Mouse (Mus musculus) lung, embryonic 14.5 days (tissue): ENCODE measurements around the gene Crybb1. TPM values are rescaled to one million over a fixed set of nuclear protein-coding genes. Genes with fewer than 3 reads are reported as not detected.

Experiments
- ATAC-seq: fragments of 200-750 bp; cut with Nextera tagmentation; 2 replicates; pipeline ENCODE4 v1.8.0; 2017; ENCODE audit warnings: mild to moderate bottlenecking, moderate TSS enrichment, moderate library complexity; ENCODE audit not compliant: insufficient read depth
- DNase-seq: peaks from one replicate; pipeline ENCODE4 v3.0.0-alpha.2; 2015
- H3K27ac ChIP-seq: fragments of 300-500 bp; sonication (generic); 2 replicates; pipeline ENCODE4 v1.5.1; 2014; ENCODE audit warnings: low read depth, mild to moderate bottlenecking, moderate library complexity
- H3K27me3 ChIP-seq: fragments of 300-500 bp; sonication (generic); 2 replicates; pipeline ENCODE4 v1.6.1; 2014; ENCODE audit warnings: low read length, control low read depth; ENCODE audit not compliant: insufficient read depth
- H3K36me3 ChIP-seq: fragments of 300-500 bp; sonication (generic); 2 replicates; pipeline ENCODE4 v1.6.1; 2014; ENCODE audit warnings: control low read depth; ENCODE audit not compliant: insufficient read depth
- H3K4me1 ChIP-seq: fragments of 300-500 bp; sonication (generic); 2 replicates; pipeline ENCODE4 v1.6.1; 2014; ENCODE audit warnings: antibody characterized with exemption, control low read depth; ENCODE audit not compliant: insufficient read depth
- H3K4me2 ChIP-seq: fragments of 300-500 bp; sonication (generic); 2 replicates; pipeline ENCODE4 v1.6.1; 2014; ENCODE audit warnings: mild to moderate bottlenecking
- H3K4me3 ChIP-seq: fragments of 300-500 bp; sonication (generic); 2 replicates; pipeline ENCODE4 v1.5.1; 2014; ENCODE audit warnings: low read depth, low read length
- H3K9ac ChIP-seq: fragments of 300-500 bp; sonication (generic); 2 replicates; pipeline ENCODE4 v1.6.1; 2014
- H3K9me3 ChIP-seq: fragments of 300-500 bp; sonication (generic); 2 replicates; pipeline ENCODE4 v1.6.1; 2016; ENCODE audit warnings: low read depth, low read length, control low read depth
- CTCF ChIP-seq: IDR thresholded peaks from 2 replicates; pipeline ENCODE4 v1.5.1; 2016; ENCODE audit warnings: antibody characterized with exemption, low read depth
- WGBS: fragments of 180-500 bp; shearing (Covaris S2); extraction: QIAGEN DNeasy Blood & Tissue Kit; methylation state at CpG from one replicate; pipeline ENCODE4 v1.1.7; 2014; 5-methylcytosine and 5-hydroxymethylcytosine counted together
- polyA plus RNA-seq: library from polyadenylated mRNA; unstranded; fragments of >200 nt; fragmentation: Nextera tagmentation; extraction: Ambion mirVana; gene quantifications from 2 replicates; pipeline ENCODE4 v1.2.1, GENCODE M21; 2014

Gene Crybb1
- polyA plus RNA-seq, 1 experiment from 2014 or later, result 2.0 TPM

- H3K27ac ChIP-seq, result no peak overlapping the region
- H3K4me1 ChIP-seq, result no peaks in the 10 kb centered on the region; the same call in 1 of the 2 replicates
- no peak for ATAC-seq
- WGBS, result 53% methylated on average over 8 of the region's 8 CpGs
- H3K4me3 ChIP-seq, result no peak overlapping the region
- DNase-seq, result no peak
- no peaks in the 10 kb centered on the region for H3K27me3 ChIP-seq
- no peaks in the 10 kb centered on the region for H3K36me3 ChIP-seq
- H3K9ac ChIP-seq, result no peak overlapping the region
- no peak overlapping the region for H3K4me2 ChIP-seq
- H3K9me3 ChIP-seq, result no peaks in the 10 kb centered on the region
- no peak for TF ChIP-seq CTCF
Observed at GRCm38 (mm10) chr5:112253169-112253568, 2.4 kb upstream of the Crybb1 start.

- Histone ChIP-seq H3K4me2 (no peak overlapping the region), H3K4me3 (no peak overlapping the region), H3K36me3 (no peaks in the 10 kb centered on the region), H3K4me1 (no peaks in the 10 kb centered on the region; the same call in 1 of the 2 replicates), H3K27ac (no peak overlapping the region), H3K27me3 (no peaks in the 10 kb centered on the region), H3K9me3 (no peaks in the 10 kb centered on the region), H3K9ac (no peak overlapping the region)
- ATAC-seq (peak; percentile 26; the same call in 1 of the 2 replicates), DNase-seq (peak; percentile 34)
- no peak for TF ChIP-seq CTCF
- WGBS, result 52% methylated on average over 7 of the region's 7 CpGs
Observed at GRCm38 (mm10) chr5:112254282-112254806, 1.3 kb upstream of the Crybb1 start.

- no peak for TF ChIP-seq CTCF
- no peak for ATAC-seq
- Histone ChIP-seq H3K4me2 (no peak overlapping the region), H3K36me3 (no peaks in the 10 kb centered on the region), H3K27ac (no peak overlapping the region), H3K9ac (no peak overlapping the region), H3K27me3 (no peaks in the 10 kb centered on the region), H3K4me3 (no peak overlapping the region), H3K4me1 (no peaks in the 10 kb centered on the region; the same call in 1 of the 2 replicates), H3K9me3 (no peaks in the 10 kb centered on the region)
- DNase-seq, result no peak
- WGBS, result 69% methylated on average over 9 of the region's 9 CpGs
Observed at GRCm38 (mm10) chr5:112256457-112256856, 842 bp downstream of the Crybb1 start.

GRCm38 (mm10) chr5:112257896-112258295 lies 2.3 kb downstream of the Crybb1 start:
- H3K27me3 ChIP-seq, result no peaks in the 10 kb centered on the region
- no peak overlapping the region for H3K4me3 ChIP-seq
- 76% methylated on average over 3 of the region's 3 CpGs for WGBS
- H3K36me3 ChIP-seq, result no peaks in the 10 kb centered on the region
- H3K4me1 ChIP-seq, result no peaks in the 10 kb centered on the region; the same call in 1 of the 2 replicates
- DNase-seq (no peak), ATAC-seq (no peak)
- no peak for TF ChIP-seq CTCF
- H3K9me3 ChIP-seq, result no peaks in the 10 kb centered on the region
- H3K27ac ChIP-seq, result no peak overlapping the region
- no peak overlapping the region for H3K9ac ChIP-seq
- no peak overlapping the region for H3K4me2 ChIP-seq

- no peaks in the 10 kb centered on the region for H3K4me1 ChIP-seq
- H3K9me3 ChIP-seq, result no peaks in the 10 kb centered on the region
- H3K36me3 ChIP-seq, result no peaks in the 10 kb centered on the region
- DNase-seq (no peak), ATAC-seq (no peak)
- H3K4me2 ChIP-seq, result no peak overlapping the region
- no peak overlapping the region for H3K9ac ChIP-seq
- H3K27ac ChIP-seq, result no peak overlapping the region
- H3K4me3 ChIP-seq, result no peak overlapping the region
- H3K27me3 ChIP-seq, result no peaks in the 10 kb centered on the region
- TF ChIP-seq CTCF, result no peak
- WGBS, result 81% methylated on average over 16 of the region's 16 CpGs
Observed at GRCm38 (mm10) chr5:112259862-112260650, 4.4 kb downstream of the Crybb1 start.

- Histone ChIP-seq H3K9me3 (no peaks in the 10 kb centered on the region), H3K36me3 (no peaks in the 10 kb centered on the region), H3K9ac (no peak overlapping the region), H3K27me3 (no peaks in the 10 kb centered on the region), H3K4me3 (no peak overlapping the region), H3K4me2 (no peak overlapping the region), H3K4me1 (no peaks in the 10 kb centered on the region), H3K27ac (no peak overlapping the region)
- ATAC-seq, result no peak
- 87% methylated on average over 3 of the region's 3 CpGs for WGBS
- no peak for TF ChIP-seq CTCF
- no peak for DNase-seq
Observed at GRCm38 (mm10) chr5:112260818-112261217, 5.2 kb downstream of the Crybb1 start.

- DNase-seq (no peak), ATAC-seq (no peak)
- Histone ChIP-seq H3K4me2 (no peak overlapping the region), H3K36me3 (no peaks in the 10 kb centered on the region), H3K27me3 (peaks cover 10% of the 10 kb centered on the region), H3K4me1 (no peaks in the 10 kb centered on the region), H3K9me3 (no peaks in the 10 kb centered on the region), H3K4me3 (no peak overlapping the region), H3K27ac (no peak overlapping the region), H3K9ac (no peak overlapping the region)
- TF ChIP-seq CTCF, result no peak
- WGBS, result 74% methylated on average over 7 of the region's 7 CpGs
Observed at GRCm38 (mm10) chr5:112264099-112264498, 8.5 kb downstream of the Crybb1 start.
